Mouse (Mus musculus) forebrain, embryonic 16.5 days (tissue): ENCODE measurements around the gene Bloc1s5. TPM values are rescaled to one million over a fixed set of nuclear protein-coding genes. Genes with fewer than 3 reads are reported as not detected.
"Not testable (repeated sequence)": the region's sequence is repeated elsewhere in the genome, so short reads cannot be mapped to it uniquely, and the experiment has no call there.

Source experiments
- ATAC-seq: fragments of 200-750 bp; cut with Nextera tagmentation; 2 replicates; pipeline ENCODE4 v1.8.0; 2017; ENCODE audit warnings: mild to moderate bottlenecking, moderate library complexity
- H3K27ac ChIP-seq: fragments of 300-500 bp; sonication (generic); 2 replicates; pipeline ENCODE4 v1.5.1; 2014; ENCODE audit warnings: low read length, control low read depth
- H3K27me3 ChIP-seq: fragments of 300-500 bp; sonication (generic); replicated peaks from 2 replicates; pipeline ENCODE4 v1.6.1; 2014; ENCODE audit warnings: low read length; ENCODE audit not compliant: control insufficient read depth, insufficient read depth
- H3K36me3 ChIP-seq: fragments of 300-500 bp; sonication (generic); 2 replicates; pipeline ENCODE4 v1.6.1; 2014; ENCODE audit not compliant: control insufficient read depth, insufficient read depth
- H3K4me1 ChIP-seq: fragments of 300-500 bp; sonication (generic); replicated peaks from 2 replicates; pipeline ENCODE4 v1.6.1; 2014; ENCODE audit warnings: low read length; ENCODE audit not compliant: control insufficient read depth, insufficient read depth
- H3K4me2 ChIP-seq: fragments of 300-500 bp; sonication (generic); 2 replicates; pipeline ENCODE4 v1.6.1; 2014; ENCODE audit warnings: mild to moderate bottlenecking, low read length, control low read depth
- H3K4me3 ChIP-seq: fragments of 300-500 bp; sonication (generic); replicated peaks from 2 replicates; pipeline ENCODE4 v1.5.1; 2014; ENCODE audit warnings: mild to moderate bottlenecking, low read length, control low read depth
- H3K9ac ChIP-seq: fragments of 300-500 bp; sonication (generic); replicated peaks from 2 replicates; pipeline ENCODE4 v1.6.1; 2014; ENCODE audit warnings: low read depth, low read length, control low read depth
- H3K9me3 ChIP-seq: fragments of 300-500 bp; sonication (generic); 2 replicates; pipeline ENCODE4 v1.6.1; 2016; ENCODE audit warnings: low read length; ENCODE audit not compliant: control insufficient read depth
- WGBS: fragments of 180-500 bp; shearing (Covaris S2); extraction: QIAGEN DNeasy Blood & Tissue Kit; methylation state at CpG from one replicate; pipeline ENCODE4 v1.1.7; 2014; 5-methylcytosine and 5-hydroxymethylcytosine counted together
- polyA plus RNA-seq: library from polyadenylated mRNA; unstranded; fragments of >200 nt; fragmentation: Nextera tagmentation; extraction: Ambion mirVana; gene quantifications from 2 replicates; pipeline ENCODE4 v1.2.1, GENCODE M21; 2015

Gene Bloc1s5
- polyA plus RNA-seq, 1 experiment from 2014 or later = 20.1 TPM

DNA sequence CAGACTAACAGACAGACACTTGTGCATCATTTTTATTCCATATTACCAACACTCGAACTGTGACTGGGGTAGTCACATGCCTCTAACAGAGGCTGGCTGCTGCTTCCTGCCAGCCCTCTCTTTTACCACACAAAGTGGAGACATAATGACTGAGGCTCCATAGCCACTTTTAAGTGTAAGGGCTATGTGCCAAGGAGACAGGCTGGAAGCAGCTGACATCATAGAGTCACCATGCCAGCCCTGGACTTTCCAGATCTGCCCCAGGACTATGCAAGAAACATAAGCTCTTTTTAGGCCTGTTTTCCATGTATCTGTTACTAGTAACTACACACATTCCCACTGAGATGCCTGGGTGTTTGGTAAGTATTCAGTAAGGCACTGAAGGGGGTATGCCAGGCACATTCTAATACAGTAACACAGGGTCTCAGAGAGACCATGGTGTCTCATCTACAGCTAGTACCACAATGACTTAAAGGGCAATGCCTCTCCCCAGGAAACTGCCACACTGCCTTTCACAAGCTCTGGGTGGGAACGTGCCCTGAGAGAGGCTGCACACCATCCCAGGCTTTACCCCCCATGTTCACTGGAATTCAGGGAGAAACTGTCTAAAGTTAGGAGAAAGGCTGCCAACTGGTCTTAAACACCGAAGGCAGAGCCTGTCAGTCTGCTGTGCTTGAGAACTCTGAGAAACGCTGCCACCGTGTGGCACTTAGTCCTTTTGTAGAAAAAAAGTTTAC, 9.2 kb downstream of the Bloc1s5 start:
- H3K9ac ChIP-seq = no peak overlapping the region
- H3K27me3 ChIP-seq = no peaks in the 10 kb centered on the region
- no peaks in the 10 kb centered on the region; the same call in none of the 2 replicates for H3K4me1 ChIP-seq
- H3K36me3 ChIP-seq = peaks cover 6% of the 10 kb centered on the region; the same call in 1 of the 2 replicates
- no peak overlapping the region for H3K4me2 ChIP-seq
- H3K4me3 ChIP-seq = no peak overlapping the region
- H3K27ac ChIP-seq = no peak overlapping the region
- ATAC-seq = 0 out of 2 replicates have a peak, but pooled peaks have one; percentile 33
- WGBS = 15% methylated on average over 5 of the region's 5 CpGs
- H3K9me3 ChIP-seq = no peaks in the 10 kb centered on the region

DNA sequence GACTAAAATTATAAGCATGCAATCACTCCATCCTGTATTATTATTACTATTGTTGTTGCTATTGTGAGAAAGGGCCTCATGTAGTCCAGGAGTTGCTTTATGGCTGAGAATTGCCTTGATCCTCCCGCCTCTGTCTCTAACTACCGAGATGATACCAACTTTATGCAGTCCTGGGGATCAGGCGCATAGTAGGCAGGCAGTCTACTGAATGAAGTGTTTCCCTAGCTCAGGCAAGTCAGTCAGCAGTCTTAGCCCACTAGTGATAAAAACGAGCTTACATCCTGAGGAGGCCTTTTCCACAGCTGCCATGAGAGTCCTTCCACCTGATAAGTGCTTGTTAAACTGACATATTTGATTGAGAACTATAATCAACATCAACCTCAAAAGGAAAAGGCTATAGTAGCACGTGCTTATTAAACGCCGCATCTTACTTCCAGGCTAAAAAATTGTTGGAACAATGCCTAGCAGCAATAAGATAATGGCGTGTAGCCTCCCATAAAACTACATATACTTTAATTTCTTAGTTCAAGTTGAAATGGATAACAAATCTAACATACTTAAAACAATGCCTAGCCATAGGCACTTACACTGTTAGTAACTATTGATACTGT, 10.5 kb downstream of the Bloc1s5 start:
- ATAC-seq = no peak

DNA sequence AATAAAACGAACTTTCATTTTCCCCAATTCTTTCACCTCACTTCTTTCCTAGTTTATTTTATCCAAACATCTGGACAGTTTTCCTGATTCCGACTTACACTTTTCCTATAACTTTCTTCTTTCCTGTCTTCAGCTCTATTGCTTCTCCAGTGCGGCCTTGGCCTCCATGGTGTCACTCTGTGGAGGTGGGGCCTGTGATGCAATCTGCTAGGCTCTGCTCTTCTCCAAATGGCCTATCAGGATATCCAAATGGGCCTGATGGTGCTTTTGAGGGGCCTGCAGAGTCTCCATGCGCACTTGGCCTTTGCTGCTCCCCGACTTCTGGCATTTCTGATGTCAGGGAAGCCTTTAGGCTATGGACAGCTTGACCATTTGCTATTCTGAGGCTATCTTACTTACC, 11.6 kb downstream of the Bloc1s5 start:
- no peaks in the 10 kb centered on the region for H3K9me3 ChIP-seq
- H3K27me3 ChIP-seq = no peaks in the 10 kb centered on the region
- H3K9ac ChIP-seq = no peak overlapping the region

More for the DNA sequence above, 10.5 kb downstream of the Bloc1s5 start:
- no peaks in the 10 kb centered on the region; the same call in none of the 2 replicates for H3K4me1 ChIP-seq
- H3K27ac ChIP-seq = no peak overlapping the region
- H3K9ac ChIP-seq = no peak overlapping the region
- no peak overlapping the region for H3K4me3 ChIP-seq
- no peaks in the 10 kb centered on the region for H3K27me3 ChIP-seq
- H3K36me3 ChIP-seq = 0 out of 2 replicates have a peak, but pooled peaks cover 3% of the 10 kb centered on the region
- WGBS = 86% methylated on average over 8 of the region's 8 CpGs
- H3K9me3 ChIP-seq = no peaks in the 10 kb centered on the region
- no peak overlapping the region for H3K4me2 ChIP-seq

DNA sequence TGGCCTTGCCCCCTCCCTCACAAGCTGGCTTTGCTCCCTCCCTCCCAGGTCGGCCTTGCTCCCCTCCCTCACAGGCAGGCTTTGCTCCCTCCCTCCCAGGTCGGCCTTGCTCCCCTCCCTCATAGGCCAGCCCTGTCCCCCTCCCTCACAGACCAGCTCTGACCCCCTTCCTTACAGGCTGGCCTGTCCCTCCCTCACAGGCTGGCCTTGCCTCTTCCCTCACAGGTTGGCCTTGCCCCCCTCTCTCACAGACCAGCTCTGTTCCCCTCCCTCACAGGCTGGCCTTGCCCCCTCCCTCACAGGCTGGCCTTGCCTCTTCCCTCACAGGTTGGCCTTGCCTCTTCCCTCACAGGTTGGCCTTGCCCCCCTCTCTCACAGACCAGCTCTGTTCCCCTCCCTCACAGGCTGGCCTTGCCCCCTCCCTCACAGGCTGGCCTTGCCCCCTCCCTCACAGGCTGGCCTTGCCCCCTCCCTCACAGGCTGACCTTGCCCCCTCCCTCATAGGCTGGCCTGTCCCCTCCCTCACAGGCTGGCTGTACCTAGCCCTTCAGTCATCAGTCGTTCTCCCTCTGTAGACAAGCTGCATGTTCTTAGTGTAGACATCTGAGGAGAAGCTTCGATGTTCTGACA, 16.8 kb downstream of the Bloc1s5 start:
- not testable (repeated sequence) for H3K36me3 ChIP-seq, H3K4me3 ChIP-seq, H3K9me3 ChIP-seq, ATAC-seq, H3K27me3 ChIP-seq, H3K27ac ChIP-seq, H3K9ac ChIP-seq, H3K4me1 ChIP-seq, H3K4me2 ChIP-seq
- WGBS = 79% methylated on average over 4 of the region's 4 CpGs

More for the DNA sequence above, 11.6 kb downstream of the Bloc1s5 start:
- Histone ChIP-seq H3K4me2 (no peak overlapping the region), H3K4me1 (no peaks in the 10 kb centered on the region; the same call in none of the 2 replicates), H3K4me3 (no peak overlapping the region), H3K27ac (no peak overlapping the region), H3K36me3 (0 out of 2 replicates have a peak, but pooled peaks cover 3% of the 10 kb centered on the region)
- 93% methylated on average over 5 of the region's 5 CpGs for WGBS
- ATAC-seq = no peak

DNA sequence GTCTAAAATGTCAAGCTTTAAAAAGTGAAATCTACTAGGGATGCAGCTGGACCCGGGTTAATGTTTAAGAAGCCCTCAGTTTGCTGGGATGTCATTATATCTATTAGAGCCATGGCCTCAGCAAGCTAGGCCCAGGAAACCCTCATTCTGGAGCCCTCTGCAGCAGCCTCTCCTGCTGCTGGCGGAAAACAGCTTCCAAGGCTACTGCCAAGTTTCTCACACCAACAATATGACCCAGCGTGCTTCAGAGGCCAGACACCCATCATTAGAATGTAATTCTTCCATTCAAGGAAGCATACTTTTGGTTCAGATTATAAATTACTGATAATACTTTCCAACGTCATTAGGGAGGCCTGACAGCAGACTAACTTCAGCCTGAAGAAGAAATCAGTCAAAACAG, 18.0 kb downstream of the Bloc1s5 start:
- no peak overlapping the region for H3K4me3 ChIP-seq
- no peaks in the 10 kb centered on the region for H3K4me1 ChIP-seq
- no peak overlapping the region for H3K9ac ChIP-seq
- H3K27ac ChIP-seq = no peak overlapping the region
- H3K27me3 ChIP-seq = no peaks in the 10 kb centered on the region
- WGBS = 69% methylated on average over 4 of the region's 4 CpGs
- no peaks in the 10 kb centered on the region for H3K9me3 ChIP-seq
- H3K4me2 ChIP-seq = no peak overlapping the region
- H3K36me3 ChIP-seq = peaks cover 8% of the 10 kb centered on the region; the same call in 1 of the 2 replicates
- ATAC-seq = no peak

DNA sequence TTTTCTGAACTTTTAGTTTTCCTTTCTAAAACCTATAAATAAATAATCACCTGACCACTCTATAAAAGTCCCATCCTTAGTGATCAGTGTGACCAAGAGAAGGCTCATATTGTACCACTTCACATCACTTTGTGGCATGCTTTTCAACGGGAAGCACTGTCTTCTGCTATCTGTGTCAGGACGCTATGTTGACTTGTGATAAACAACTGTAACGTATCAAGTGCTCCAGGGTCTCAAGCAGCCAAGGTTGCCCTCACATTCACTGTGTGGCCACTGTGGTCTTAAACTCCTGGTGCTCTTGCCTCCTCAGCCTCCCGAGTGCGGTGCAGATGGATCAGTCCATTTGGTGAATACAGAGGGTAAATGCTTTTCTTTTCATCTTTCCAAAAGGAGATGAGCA, 19.3 kb downstream of the Bloc1s5 start:
- H3K36me3 ChIP-seq = peaks cover 5% of the 10 kb centered on the region; the same call in 1 of the 2 replicates
- no peak overlapping the region for H3K4me3 ChIP-seq
- no peak overlapping the region for H3K9ac ChIP-seq
- ATAC-seq = no peak
- H3K4me1 ChIP-seq = no peaks in the 10 kb centered on the region
- H3K27ac ChIP-seq = no peak overlapping the region
- WGBS = 94% methylated on average over 5 of the region's 5 CpGs
- H3K9me3 ChIP-seq = no peaks in the 10 kb centered on the region
- no peaks in the 10 kb centered on the region for H3K27me3 ChIP-seq
- no peak overlapping the region for H3K4me2 ChIP-seq

DNA sequence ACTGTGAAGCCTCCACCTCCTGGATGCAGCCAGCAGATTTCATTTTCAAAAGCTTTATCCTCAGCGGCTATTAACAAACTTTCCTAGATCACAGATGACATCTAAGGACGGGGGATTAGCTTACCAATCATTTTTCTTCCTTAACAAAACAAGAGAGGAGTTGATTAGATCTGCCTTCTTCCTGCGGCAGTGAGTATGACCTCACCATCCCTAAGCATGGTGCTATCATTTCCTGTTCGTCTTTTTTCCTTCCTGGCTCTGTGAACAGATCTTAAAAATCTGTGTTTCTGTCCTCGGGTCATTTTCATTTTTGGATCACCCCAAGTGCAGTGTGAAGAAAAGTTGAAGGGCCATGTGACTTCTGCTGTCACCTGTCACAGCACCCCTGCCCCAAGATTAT, 20.6 kb downstream of the Bloc1s5 start:
- Histone ChIP-seq H3K36me3 (peaks cover 5% of the 10 kb centered on the region; the same call in 1 of the 2 replicates), H3K4me1 (no peaks in the 10 kb centered on the region), H3K4me2 (no peak overlapping the region), H3K9ac (no peak overlapping the region), H3K9me3 (no peaks in the 10 kb centered on the region), H3K27me3 (no peaks in the 10 kb centered on the region), H3K27ac (no peak overlapping the region), H3K4me3 (no peak overlapping the region)
- 79% methylated on average over 5 of the region's 5 CpGs for WGBS
- ATAC-seq = no peak

DNA sequence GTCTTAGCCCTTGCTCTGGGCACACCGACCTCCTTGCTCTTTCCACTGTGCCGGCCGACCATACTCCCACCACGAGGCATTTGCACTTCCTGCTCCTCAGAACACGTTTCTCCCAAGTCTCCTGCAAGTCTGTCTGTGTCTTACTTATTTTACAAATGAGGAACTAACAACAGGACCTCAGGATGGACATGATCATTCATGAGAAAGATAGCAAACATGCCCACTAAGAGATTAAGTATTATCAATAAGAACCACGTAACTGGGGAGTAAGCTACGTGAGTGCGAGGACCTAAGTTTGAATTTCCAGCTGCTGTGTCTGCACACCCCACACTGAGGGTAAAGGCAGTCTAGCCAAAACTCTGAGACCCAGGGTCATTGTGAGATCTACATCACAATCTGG, 21.3 kb downstream of the Bloc1s5 start:
- H3K9ac ChIP-seq = no peak overlapping the region
- no peaks in the 10 kb centered on the region for H3K27me3 ChIP-seq
- no peak overlapping the region for H3K4me2 ChIP-seq
- ATAC-seq = no peak
- no peaks in the 10 kb centered on the region for H3K4me1 ChIP-seq
- 89% methylated on average over 8 of the region's 8 CpGs for WGBS
- no peak overlapping the region for H3K27ac ChIP-seq
- no peak overlapping the region for H3K4me3 ChIP-seq
- no peaks in the 10 kb centered on the region for H3K9me3 ChIP-seq
- H3K36me3 ChIP-seq = peaks cover 5% of the 10 kb centered on the region; the same call in 1 of the 2 replicates

DNA sequence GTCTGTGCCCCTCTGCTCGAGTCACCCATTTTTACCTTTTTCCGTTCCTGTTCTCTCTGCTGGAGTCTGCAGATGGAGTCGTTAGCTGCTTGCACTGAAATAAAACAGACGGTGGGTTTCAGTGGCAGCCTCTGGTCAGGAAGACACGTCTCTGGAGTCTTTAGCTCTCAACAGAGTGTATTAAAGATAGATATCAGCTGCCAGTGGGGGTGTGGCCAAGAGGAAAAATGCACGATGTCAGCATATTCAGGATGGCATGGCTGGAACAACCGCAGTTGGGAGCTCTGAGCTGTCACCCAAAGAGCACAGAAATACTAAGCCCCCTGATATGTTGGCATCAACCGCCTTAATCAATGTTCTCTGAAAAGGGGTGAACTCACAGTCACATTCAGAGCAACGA, 22.3 kb downstream of the Bloc1s5 start:
- Histone ChIP-seq H3K27me3 (no peaks in the 10 kb centered on the region), H3K9me3 (no peaks in the 10 kb centered on the region), H3K4me1 (no peaks in the 10 kb centered on the region), H3K9ac (no peak overlapping the region), H3K27ac (no peak overlapping the region), H3K4me3 (no peak overlapping the region), H3K4me2 (no peak overlapping the region), H3K36me3 (peaks cover 5% of the 10 kb centered on the region; the same call in 1 of the 2 replicates)
- WGBS = 90% methylated on average over 9 of the region's 9 CpGs
- ATAC-seq = no peak
